Mouse (Mus musculus) brain, embryonic 18.5 days (tissue): ENCODE results near the gene Fhl5.
"Not testable (repeated sequence)": the region's sequence is repeated elsewhere in the genome, so short reads cannot be mapped to it uniquely, and the experiment has no call there.

ENCODE experiments used
- DNase-seq: peaks from one replicate; pipeline ENCODE4 v3.0.0-alpha.2; 2012; ENCODE audit warnings: low read depth, low spot score

Gene Fhl5

DNA sequence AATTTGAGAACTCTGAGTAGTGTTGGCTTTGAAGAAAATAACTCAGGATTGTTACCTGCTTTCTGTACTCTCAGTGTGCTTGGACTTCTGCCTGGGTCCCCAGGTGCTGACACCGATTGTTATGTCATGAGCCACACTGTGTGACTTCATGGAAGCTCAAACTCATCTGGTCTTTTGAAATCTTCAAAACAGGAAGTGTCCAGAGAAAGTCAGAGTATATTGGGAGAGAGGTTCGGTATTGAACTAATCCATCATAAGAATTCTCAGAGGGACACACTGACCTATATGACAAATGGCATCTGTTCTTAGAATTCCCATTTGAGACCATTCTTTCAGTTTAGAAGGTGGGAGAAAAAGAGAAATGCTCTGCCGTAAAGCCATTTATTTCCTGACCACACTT lies at the start of gene Fhl5:
Gene Fhl5 (minus strand): TSS at position 101 of the 400 bp plus-strand sequence.
- DNase-seq = no peak

DNA sequence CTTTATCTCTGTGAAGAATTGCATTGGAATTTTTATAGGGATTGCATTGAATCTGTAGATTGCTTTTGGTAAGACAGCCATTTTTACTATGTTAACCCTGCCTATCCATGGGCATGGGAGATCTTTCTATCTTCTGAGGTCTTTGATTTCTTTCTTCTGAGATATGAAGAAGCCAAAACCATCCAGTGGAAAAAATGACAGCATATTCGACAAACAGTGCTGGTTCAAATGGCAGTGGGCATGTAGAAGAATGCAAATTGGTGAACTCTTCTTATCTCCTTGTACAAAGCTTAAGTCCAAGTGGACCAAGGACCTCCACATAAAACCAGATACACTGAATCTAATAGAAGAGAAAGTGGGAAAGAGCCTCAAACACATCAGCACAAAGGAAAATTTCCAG lies 42.3 kb upstream of the Fhl5 start:
- DNase-seq = not testable (repeated sequence)

DNA sequence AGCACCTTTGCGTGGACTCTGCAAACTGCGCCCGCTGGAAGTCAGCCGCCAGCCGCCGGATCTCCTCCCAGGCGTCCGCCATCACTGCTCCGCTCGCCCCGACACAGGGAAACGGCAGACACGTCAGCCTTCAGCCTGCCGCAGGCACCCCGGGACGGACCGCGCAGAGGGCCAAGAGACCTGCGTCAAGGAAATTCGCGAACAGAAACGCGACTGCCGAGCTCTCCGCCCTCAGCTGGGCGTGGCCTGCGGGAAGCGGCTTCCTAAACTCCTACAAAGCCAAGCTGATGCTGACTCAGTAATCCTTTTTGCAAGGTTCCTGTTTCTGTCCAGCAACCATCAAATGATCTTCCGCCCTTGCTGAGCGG lies 39.0 kb upstream of the Fhl5 start, which contains the start of gene Ufl1:
Gene Ufl1 (minus strand): TSS at position 151 of the 368 bp plus-strand sequence.
- DNase-seq = peak; percentile 86

DNA sequence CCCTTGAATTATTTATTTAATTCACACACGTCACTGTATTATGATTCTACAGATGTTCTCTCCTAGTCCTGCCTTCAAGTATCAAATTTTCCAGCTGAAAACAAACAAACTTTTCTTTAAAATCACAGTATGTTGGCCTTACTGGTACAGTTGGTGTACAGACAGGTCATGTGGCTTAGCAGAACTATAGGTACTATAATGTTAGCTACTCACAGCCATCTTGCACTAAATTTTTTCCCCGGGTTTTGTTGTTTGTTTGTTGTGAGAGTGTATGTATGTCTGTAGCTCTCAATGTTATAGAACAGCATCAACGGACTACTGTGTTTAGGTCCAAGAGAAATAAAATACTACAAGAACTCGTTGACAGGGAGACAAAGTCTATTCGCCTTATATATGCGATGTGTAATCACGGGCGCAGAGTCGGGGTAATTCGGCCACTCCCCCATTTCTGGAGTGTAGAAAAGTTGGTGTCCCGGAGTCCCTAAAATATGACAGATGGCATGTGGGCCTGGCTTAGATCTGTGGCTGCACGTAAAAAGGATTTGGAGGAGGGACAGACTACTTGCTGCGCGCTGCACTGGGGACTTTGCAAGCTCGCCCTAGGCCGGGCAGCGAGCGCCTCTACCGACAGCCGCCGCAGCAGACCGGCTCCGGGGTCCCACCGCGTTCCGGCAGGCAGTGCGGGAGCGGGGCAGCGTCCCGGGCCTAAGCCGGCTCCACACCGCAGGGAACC lies 38.4 kb upstream of the Fhl5 start:
- peak; percentile 61 for DNase-seq

DNA sequence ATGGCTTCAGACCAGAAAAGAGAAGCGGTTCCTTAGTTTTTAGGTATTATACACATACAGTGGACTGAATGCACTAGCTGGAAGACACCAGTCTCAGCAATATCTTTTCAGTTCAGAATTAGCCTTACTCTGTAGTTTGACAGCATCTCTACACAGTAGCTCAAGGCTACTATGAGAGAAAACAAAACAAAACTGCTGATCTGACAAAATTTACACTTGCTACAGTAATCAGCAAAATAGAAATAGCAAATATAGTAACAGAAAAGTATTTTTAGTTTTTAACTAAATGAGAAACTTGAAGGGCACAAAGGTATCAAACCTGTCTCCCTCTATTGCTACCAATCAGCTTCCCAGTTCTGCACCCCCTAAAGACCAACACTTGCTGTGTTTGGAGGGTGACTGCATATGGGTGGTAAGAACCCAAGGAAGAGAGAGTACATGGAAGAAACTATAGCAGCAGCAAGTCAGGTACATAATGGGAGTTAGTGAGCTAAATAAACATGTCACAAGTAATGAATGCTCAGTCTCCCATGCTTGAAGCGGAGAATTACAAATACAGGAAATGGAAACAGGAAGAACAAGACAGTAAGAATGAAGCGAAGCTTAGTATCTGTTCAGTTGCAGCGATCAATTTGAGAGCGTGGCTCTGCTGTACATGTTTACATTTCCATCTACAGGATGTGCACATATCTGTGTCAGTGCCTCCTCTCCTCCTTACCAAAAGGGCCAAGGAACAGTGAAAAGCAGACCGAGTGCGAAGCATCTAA lies 30.4 kb upstream of the Fhl5 start:
- DNase-seq = no peak

DNA sequence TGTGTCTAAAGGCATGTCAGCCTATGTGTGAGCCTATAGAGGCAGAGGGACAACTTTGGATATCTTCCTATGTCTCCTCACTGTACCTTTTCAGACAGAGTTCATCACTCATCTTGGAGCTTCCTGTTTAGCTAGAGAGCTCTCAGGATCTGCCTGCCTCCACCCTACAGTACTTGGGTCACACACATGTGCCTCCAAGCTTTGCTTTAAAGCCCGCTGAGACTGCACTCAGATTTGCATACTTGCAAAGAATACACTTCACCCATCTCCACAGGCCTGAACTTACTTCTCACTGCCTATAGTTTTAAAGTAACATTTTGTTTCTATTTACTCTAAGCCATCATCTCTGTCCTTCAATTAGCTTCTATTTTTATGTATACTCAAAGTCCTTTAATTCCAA lies 29.2 kb upstream of the Fhl5 start:
- DNase-seq = no peak

DNA sequence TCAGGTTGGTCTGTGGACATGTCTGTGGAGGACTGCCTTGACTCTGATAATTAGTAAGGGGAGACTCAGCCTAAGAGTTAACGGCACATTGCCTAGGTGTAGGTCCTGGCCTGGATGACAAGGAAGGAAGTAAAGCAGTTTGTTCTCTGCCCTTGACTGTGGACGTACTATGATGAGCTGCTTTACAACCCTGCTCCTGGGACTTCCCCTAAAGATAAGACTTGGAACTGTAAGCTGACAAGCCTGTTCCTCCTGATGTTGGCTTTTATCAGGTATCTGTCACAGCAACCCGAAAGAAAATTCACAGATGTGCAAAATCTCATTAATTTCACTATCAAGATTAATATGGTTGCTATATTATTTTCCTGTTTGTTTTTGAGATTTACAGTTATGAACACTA lies 24.5 kb upstream of the Fhl5 start:
- DNase-seq = no peak

DNA sequence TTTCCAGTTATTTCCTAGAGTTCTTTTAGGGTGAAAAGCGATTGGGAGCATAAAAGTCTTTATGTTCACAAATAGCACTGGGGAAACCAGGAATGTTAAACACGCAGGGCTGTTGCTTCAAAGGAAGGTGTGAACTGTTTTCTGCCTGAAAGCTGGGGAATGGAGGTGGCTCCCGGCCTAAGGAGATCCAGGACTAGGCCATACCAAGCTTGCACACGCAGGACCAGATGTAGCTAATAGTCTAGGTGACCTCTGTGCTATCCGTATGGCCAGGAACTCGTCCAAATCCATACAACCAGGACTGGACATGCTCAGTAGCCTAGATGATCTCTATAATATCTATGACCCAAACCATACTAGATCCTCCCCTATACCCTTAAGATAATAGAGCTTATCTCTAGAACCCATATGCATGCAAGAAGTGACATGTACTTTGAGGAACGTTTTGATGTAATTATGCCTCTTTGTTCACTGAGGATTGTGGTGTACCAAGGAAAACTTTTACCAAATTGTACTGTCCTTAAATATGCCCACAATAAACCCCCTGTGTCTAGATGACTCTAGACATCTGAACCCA lies 15.2 kb upstream of the Fhl5 start:
- DNase-seq = no peak

DNA sequence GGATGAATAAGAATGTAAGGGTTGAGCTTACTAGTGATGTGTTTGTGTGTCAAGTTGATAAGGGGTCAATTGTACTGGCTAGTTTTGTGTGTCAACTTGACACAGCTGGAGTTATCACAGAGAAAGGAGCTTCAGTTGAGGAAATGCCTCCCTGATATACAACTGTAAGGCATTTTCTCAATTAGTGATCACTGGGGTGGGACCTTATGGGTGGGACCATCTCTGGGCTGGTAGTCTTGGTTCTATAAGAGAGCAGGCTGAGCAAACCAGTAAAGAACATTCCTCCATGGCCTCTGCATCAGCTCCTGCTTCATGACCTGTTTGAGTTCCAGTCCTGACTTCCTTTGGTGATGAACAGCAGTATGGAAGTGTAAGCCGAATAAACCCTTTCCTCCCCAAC lies 7.0 kb downstream of the Fhl5 start:
- not testable (repeated sequence) for DNase-seq

DNA sequence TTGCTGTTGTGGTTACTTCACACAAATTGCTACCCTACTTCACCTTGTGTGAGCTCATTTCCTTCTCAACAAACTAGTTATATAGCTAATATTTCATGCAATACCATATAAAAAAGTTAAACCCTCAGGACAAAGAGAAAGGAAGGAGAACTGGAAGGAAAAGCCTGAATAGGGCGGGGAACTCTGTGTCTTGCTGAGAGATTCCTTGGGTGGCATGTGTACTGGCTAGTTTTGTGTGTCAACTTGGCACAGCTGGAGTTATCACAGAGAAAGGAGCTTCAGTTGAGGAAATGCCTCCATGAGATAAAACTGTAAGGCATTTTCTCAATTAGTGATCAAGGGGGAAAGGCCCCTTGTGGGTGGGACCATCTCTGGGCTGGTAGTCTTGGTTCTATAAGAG lies 8.9 kb downstream of the Fhl5 start:
- DNase-seq = not testable (repeated sequence)

DNA sequence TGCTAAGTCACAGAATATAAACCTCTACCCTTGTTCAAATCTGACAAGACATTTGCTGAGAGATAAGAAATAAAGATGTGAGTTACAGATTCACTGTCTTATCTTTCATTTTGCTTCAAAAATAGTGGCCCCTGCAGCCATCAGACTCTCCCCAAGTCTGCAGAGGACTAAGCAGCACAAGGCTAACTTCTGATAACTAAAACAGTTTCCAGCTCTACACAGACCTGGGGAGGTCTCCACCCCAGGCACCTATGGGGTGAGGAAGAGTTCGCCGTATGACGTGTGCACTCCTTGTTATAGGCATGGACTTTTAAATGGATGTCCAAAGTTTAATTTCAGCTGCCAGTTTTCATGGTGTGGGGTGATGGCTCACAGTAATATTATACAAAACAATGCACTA lies 10.1 kb downstream of the Fhl5 start:
- DNase-seq = no peak

DNA sequence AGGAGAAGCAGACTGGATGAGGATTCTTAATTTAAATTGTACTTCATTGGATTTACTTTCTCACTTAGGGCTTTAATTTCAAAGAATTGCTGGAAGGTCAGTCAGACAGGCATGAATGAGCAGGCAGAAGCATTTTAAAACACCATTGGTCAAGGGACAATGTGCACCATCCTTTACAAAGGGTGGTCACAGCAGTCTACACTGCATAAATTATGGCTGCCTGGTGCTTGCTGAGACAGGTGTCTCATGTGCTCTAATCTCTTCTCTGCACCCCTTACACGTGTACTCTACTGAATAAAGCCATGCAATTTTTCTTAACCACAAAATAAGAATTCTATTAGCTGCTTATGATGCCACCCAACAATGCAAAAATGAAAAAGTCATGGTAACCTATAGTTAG lies 15.1 kb downstream of the Fhl5 start:
- DNase-seq = no peak

DNA sequence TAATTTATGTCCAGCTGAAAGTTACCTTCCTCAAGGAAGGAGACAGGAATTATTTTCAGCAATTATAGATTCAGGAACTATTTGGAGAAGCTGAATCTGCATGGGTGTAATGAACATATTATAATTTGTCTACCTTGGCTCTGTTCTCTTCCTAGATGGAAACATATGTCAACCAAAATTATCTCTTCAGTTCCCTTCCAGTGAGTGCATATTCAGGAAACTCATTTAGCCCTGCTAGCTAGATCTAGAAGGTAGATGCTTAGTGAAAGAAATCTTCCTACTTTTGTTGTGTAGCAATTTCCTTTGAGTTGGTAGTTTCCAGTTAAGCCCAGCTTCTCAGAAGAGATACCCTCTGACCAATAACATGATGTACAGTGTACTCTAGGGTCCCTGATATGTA lies 20.7 kb downstream of the Fhl5 start:
- DNase-seq = no peak

DNA sequence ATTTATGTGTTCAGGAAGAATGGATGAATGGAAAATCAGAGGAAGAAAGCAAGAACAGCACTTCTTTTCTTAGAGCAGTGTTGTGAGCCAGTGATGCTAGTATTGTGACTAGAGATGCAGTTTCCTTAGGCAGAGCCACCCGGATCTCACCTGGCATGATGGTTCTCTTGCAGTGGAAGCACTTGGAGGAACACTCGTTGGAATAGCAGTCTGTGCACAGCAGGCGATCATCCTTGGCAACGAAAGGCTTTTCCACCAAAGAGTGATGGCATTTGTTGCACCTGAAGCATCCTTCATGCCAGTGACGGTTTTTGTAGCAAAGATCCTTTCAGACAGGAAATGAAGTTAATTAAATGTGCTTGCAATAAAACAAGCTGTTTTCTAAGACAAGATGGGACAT lies 29.2 kb downstream of the Fhl5 start:
- no peak for DNase-seq

DNA sequence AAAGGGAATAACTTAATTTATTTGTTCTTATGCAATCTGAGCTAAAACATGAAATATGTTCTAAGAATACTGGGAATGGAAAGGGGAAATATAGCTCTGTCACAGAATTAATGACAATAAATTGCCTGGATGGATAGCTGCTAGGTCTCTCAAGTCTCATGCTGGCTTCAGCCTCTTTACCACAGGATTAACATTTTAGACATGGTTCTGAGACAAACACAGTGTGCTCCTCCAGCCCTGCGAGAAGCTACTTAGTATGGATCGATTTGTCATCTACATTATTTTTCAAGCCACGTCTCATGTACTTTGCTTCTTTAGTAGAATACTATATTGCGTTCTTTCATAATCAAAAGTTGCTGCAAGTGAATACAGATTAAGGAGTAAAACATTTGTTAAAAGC lies 36.5 kb downstream of the Fhl5 start:
- DNase-seq = no peak

DNA sequence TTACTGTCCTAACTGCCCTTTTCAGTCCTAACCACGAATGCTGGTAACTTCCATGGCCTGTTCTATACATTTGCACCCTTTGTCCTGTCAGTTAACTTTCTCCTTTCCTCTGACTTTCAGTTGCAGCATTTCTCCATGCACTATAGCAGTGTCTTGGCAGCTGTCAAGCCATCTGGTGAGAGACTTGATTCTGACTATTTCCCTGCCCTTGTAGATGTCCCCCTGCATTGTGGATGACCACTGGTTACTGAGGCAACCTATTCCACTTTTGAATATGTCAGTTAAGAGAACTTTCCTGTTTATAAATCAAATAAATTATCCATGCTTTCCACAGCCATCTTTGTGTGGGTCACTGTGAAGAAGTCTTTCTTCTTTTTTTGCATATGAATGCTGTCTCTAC lies 45.4 kb downstream of the Fhl5 start:
- DNase-seq = no peak

DNA sequence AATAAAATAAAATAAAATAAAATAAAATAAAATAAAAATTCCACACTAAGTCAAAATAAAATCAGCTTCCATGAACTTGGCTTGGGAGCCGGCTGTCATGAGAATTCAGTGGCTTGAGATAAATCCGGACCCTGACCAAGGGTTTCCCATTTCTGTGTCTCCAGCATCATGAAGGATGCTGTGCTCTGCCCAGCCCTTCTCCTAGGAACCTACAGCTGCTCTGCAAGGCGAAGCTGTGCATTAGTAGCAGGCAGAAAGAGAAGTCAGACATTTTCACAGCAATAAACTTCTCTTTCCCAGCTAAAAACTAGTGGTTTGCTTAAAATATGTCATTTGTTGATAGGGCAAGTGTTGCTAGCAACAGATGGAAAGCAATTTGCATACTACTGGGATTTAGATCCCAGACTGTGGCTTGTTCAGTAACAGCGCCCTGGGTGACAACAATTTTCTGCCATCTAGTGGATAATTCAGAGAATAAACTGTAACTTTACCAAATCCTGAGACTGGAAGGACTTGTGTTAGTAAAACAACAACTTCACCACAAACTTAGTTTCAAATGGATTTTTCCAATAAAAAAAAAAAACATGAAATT lies 63.0 kb downstream of the Fhl5 start:
- DNase-seq = peak; percentile 59
